Comparison of ENCODE assay signal across 15 mouse cellular contexts in genomic region chr7:49076283-49076694, GRCm38 (mm10).
DNase-seq lines count a peak whose midpoint lies in the region; ATAC-seq lines count a peak whose summit lies in the region.
"Had no signal": no experiment of that assay in that cellular context is flagged by ENCODE, and none has a peak within 500 bp of the region (broad histone marks: within the 10 kb centered on the region; RNA-seq: fewer than 3 reads in every experiment).

No protein-coding gene starts in this region.

- no peaks in the 10 kb centered on the region for H3K36me3 ChIP-seq in forebrain, embryonic 12.5 days (replicated peaks)
- H3K36me3 ChIP-seq in forebrain, embryonic 15.5 days = no peaks in the 10 kb centered on the region
- no peaks in the 10 kb centered on the region for H3K36me3 ChIP-seq in neural tube, embryonic 12.5 days
- no peaks in the 10 kb centered on the region for H3K36me3 ChIP-seq in neural tube, embryonic 15.5 days
- H3K36me3 ChIP-seq in hindbrain, embryonic 16.5 days (ENCODE audit: control insufficient read depth, insufficient read depth, low read length) = no peaks in the 10 kb centered on the region
- no peaks in the 10 kb centered on the region for H3K36me3 ChIP-seq in intestine, embryonic 16.5 days (ENCODE audit: control insufficient read depth, insufficient read depth, low read length)
- H3K36me3 ChIP-seq: heart, embryonic 12.5 days; limb, embryonic 13.5 days had no signal

- WGBS in forebrain, embryonic 12.5 days = 45% methylated on average over 8 of the region's 8 CpGs
- 40% methylated on average over 8 of the region's 8 CpGs for WGBS in forebrain, embryonic 15.5 days
- 32% methylated on average over 8 of the region's 8 CpGs for WGBS in neural tube, embryonic 12.5 days
- 23% methylated on average over 8 of the region's 8 CpGs for WGBS in neural tube, embryonic 15.5 days
- WGBS in hindbrain, embryonic 16.5 days = 14% methylated on average over 8 of the region's 8 CpGs
- WGBS in intestine, embryonic 16.5 days = 44% methylated on average over 8 of the region's 8 CpGs

- H3K4me1 ChIP-seq in forebrain, embryonic 12.5 days = peaks cover 48% of the 10 kb centered on the region
- H3K4me1 ChIP-seq in forebrain, embryonic 15.5 days = peaks cover 21% of the 10 kb centered on the region
- H3K4me1 ChIP-seq in neural tube, embryonic 12.5 days = peaks cover 42% of the 10 kb centered on the region
- peaks cover 39% of the 10 kb centered on the region for H3K4me1 ChIP-seq in neural tube, embryonic 15.5 days
- H3K4me1 ChIP-seq in hindbrain, embryonic 16.5 days (ENCODE audit: control insufficient read depth, insufficient read depth, low read depth, low read length) = peaks cover 25% of the 10 kb centered on the region
- no peaks in the 10 kb centered on the region for H3K4me1 ChIP-seq in intestine, embryonic 16.5 days (ENCODE audit: control insufficient read depth, insufficient read depth, low read length)
- H3K4me1 ChIP-seq: limb, embryonic 13.5 days had no signal

- ATAC-seq in forebrain, embryonic 12.5 days (ENCODE audit: low FRiP score) = peak; percentile 54; the same call in 1 of the 2 replicates
- no peak for ATAC-seq in forebrain, embryonic 15.5 days (replicated peaks)
- peak; percentile 27; the same call in 1 of the 2 replicates for ATAC-seq in neural tube, embryonic 12.5 days (ENCODE audit: low FRiP score, low read depth)
- no peak for ATAC-seq in neural tube, embryonic 15.5 days (ENCODE audit: low FRiP score)
- peak; percentile 15; the same call in 1 of the 2 replicates for ATAC-seq in hindbrain, embryonic 16.5 days
- ATAC-seq in intestine, embryonic 16.5 days = no peak

- H3K27me3 ChIP-seq in forebrain, embryonic 12.5 days = peaks cover 46% of the 10 kb centered on the region
- no peaks in the 10 kb centered on the region for H3K27me3 ChIP-seq in forebrain, embryonic 15.5 days
- H3K27me3 ChIP-seq in neural tube, embryonic 12.5 days (replicated peaks) = no peaks in the 10 kb centered on the region
- no peaks in the 10 kb centered on the region for H3K27me3 ChIP-seq in neural tube, embryonic 15.5 days (replicated peaks)
- H3K27me3 ChIP-seq in hindbrain, embryonic 16.5 days (replicated peaks; ENCODE audit: control insufficient read depth, insufficient read depth, low read length) = no peaks in the 10 kb centered on the region
- H3K27me3 ChIP-seq in intestine, embryonic 16.5 days (replicated peaks; ENCODE audit: control insufficient read depth, insufficient read depth, low read length) = no peaks in the 10 kb centered on the region
- H3K27me3 ChIP-seq: heart, embryonic 12.5 days had no signal

- H3K27ac ChIP-seq in forebrain, embryonic 12.5 days = no peak overlapping the region
- H3K27ac ChIP-seq in forebrain, embryonic 15.5 days (replicated peaks) = no peak overlapping the region
- no peak overlapping the region for H3K27ac ChIP-seq in neural tube, embryonic 12.5 days
- no peak overlapping the region; the same call in 1 of the 2 replicates for H3K27ac ChIP-seq in neural tube, embryonic 15.5 days (replicated peaks)
- 0 out of 2 replicates have a peak overlapping the region, but pooled peaks have one; percentile 42 for H3K27ac ChIP-seq in hindbrain, embryonic 16.5 days (ENCODE audit: low read depth, low read length)
- no peak overlapping the region for H3K27ac ChIP-seq in intestine, embryonic 16.5 days (ENCODE audit: low read length)
- H3K27ac ChIP-seq: limb, embryonic 13.5 days had no signal

- no peak overlapping the region; the same call in 1 of the 2 replicates for H3K9ac ChIP-seq in forebrain, embryonic 12.5 days
- no peak overlapping the region for H3K9ac ChIP-seq in forebrain, embryonic 15.5 days (replicated peaks)
- no peak overlapping the region for H3K9ac ChIP-seq in neural tube, embryonic 12.5 days
- no peak overlapping the region for H3K9ac ChIP-seq in neural tube, embryonic 15.5 days (replicated peaks)
- H3K9ac ChIP-seq in hindbrain, embryonic 16.5 days (ENCODE audit: low read depth, low read length) = no peak overlapping the region
- H3K9ac ChIP-seq in intestine, embryonic 16.5 days (ENCODE audit: low read depth, low read length) = no peak overlapping the region
- H3K9ac ChIP-seq: heart, embryonic 12.5 days; limb, embryonic 13.5 days; lung, embryonic 14.5 days had no signal

- no peak overlapping the region for H3K4me3 ChIP-seq in forebrain, embryonic 12.5 days (replicated peaks)
- no peak overlapping the region for H3K4me3 ChIP-seq in forebrain, embryonic 15.5 days
- no peak overlapping the region for H3K4me3 ChIP-seq in neural tube, embryonic 12.5 days
- no peak overlapping the region for H3K4me3 ChIP-seq in neural tube, embryonic 15.5 days (replicated peaks)
- H3K4me3 ChIP-seq in hindbrain, embryonic 16.5 days (ENCODE audit: low read length) = no peak overlapping the region
- no peak overlapping the region for H3K4me3 ChIP-seq in intestine, embryonic 16.5 days (ENCODE audit: low read length)
- H3K4me3 ChIP-seq: erythroblast, embryonic 14.5 days; heart, embryonic 12.5 days; limb, embryonic 13.5 days had no signal

- H3K4me2 ChIP-seq in forebrain, embryonic 12.5 days = no peak overlapping the region
- H3K4me2 ChIP-seq in forebrain, embryonic 15.5 days (replicated peaks) = no peak overlapping the region
- no peak overlapping the region for H3K4me2 ChIP-seq in neural tube, embryonic 12.5 days (replicated peaks)
- H3K4me2 ChIP-seq in neural tube, embryonic 15.5 days = no peak overlapping the region
- H3K4me2 ChIP-seq in hindbrain, embryonic 16.5 days (ENCODE audit: low read length) = no peak overlapping the region
- H3K4me2 ChIP-seq in intestine, embryonic 16.5 days (ENCODE audit: low read depth, low read length) = no peak overlapping the region
- H3K4me2 ChIP-seq: heart, embryonic 12.5 days; limb, embryonic 13.5 days; lung, embryonic 14.5 days had no signal

- H3K9me3 ChIP-seq in forebrain, embryonic 12.5 days = no peaks in the 10 kb centered on the region
- no peaks in the 10 kb centered on the region for H3K9me3 ChIP-seq in forebrain, embryonic 15.5 days
- no peaks in the 10 kb centered on the region for H3K9me3 ChIP-seq in neural tube, embryonic 12.5 days
- H3K9me3 ChIP-seq in neural tube, embryonic 15.5 days (replicated peaks) = no peaks in the 10 kb centered on the region
- no peaks in the 10 kb centered on the region for H3K9me3 ChIP-seq in hindbrain, embryonic 16.5 days (ENCODE audit: control insufficient read depth, low read length)
- H3K9me3 ChIP-seq in intestine, embryonic 16.5 days (ENCODE audit: control insufficient read depth, low read length) = no peaks in the 10 kb centered on the region
- H3K9me3 ChIP-seq: heart, embryonic 12.5 days; limb, embryonic 13.5 days had no signal

- DNase-seq in retina, postnatal 1 day = peak; percentile 57
- DNase-seq in cerebellum, postnatal 25 days = no peak
- DNase-seq: cerebellum, adult 11-12 months; gastrocnemius, postnatal 25 days; kidney, adult 9 months; lung, embryonic 14.5 days had no signal

Comparison
In these comparisons a context has a peak if more than half of its experiments do, and no peak if none do; other contexts are left out.
1. ATAC-seq: peak in forebrain, embryonic 12.5 days (single experiment), neural tube, embryonic 12.5 days (single experiment) and hindbrain, embryonic 16.5 days (single experiment); none in forebrain, embryonic 15.5 days (single experiment), neural tube, embryonic 15.5 days (single experiment) and intestine, embryonic 16.5 days (single experiment).